In genomic region chr8:121723846-121724245, GRCm38 (mm10) we compare ENCODE assay signal across 25 mouse cellular contexts. TPM values are rescaled to one million over a fixed set of nuclear protein-coding genes. Genes with fewer than 3 reads are reported as not detected.
DNase-seq lines count a peak whose midpoint lies in the region; ATAC-seq lines count a peak whose summit lies in the region.
"Had no signal": no experiment of that assay in that cellular context is flagged by ENCODE, and none has a peak within 500 bp of the region (broad histone marks: within the 10 kb centered on the region; RNA-seq: fewer than 3 reads in every experiment).

No protein-coding gene starts in this region.

- no peaks in the 10 kb centered on the region for H3K4me1 ChIP-seq in embryonic facial prominence, embryonic 13.5 days
- no peaks in the 10 kb centered on the region; the same call in 1 of the 2 replicates for H3K4me1 ChIP-seq in embryonic facial prominence, embryonic 10.5 days
- H3K4me1 ChIP-seq: embryonic facial prominence, embryonic 15.5 days had no signal

- no peak for DNase-seq in embryonic facial prominence, embryonic 10.5 days (ENCODE audit: low spot score)
- DNase-seq in layer of hippocampus, adult 11-12 months (ENCODE audit: low spot score): peak; percentile 48
- DNase-seq in layer of hippocampus, postnatal 10 days (ENCODE audit: low spot score in 2 of 2): no peak
- DNase-seq in layer of hippocampus, adult 9-11 months: peak; percentile 72
- DNase-seq in layer of hippocampus, postnatal 14 days (ENCODE audit: low spot score in 2 of 2): no peak
- DNase-seq: adrenal gland, adult 8-10 months; adrenal gland, postnatal 25 days; cerebellum, adult 11-12 months; cerebellum, adult 8-10 months; cerebellum, postnatal 10 days; cerebellum, postnatal 36 days; embryo, embryonic 11 days; forebrain, postnatal 0 days; gastrocnemius, adult 2 months; gastrocnemius, postnatal 14 days; heart, adult 11 months had no signal

- no peak overlapping the region for H3K9ac ChIP-seq in embryonic facial prominence, embryonic 13.5 days
- H3K9ac ChIP-seq: embryonic facial prominence, embryonic 15.5 days; forebrain, postnatal 0 days; hindbrain, embryonic 13.5 days had no signal

- H3K36me3 ChIP-seq in embryonic facial prominence, embryonic 13.5 days: no peaks in the 10 kb centered on the region
- no peaks in the 10 kb centered on the region for H3K36me3 ChIP-seq in embryonic facial prominence, embryonic 10.5 days (replicated peaks)
- H3K36me3 ChIP-seq: embryonic facial prominence, embryonic 15.5 days; hindbrain, embryonic 13.5 days had no signal

- no peak overlapping the region for H3K4me2 ChIP-seq in embryonic facial prominence, embryonic 13.5 days
- H3K4me2 ChIP-seq: embryonic facial prominence, embryonic 15.5 days; heart, embryonic 11.5 days; hindbrain, embryonic 13.5 days had no signal

- H3K27ac ChIP-seq in embryonic facial prominence, embryonic 13.5 days: no peak overlapping the region
- no peak overlapping the region for H3K27ac ChIP-seq in embryonic facial prominence, embryonic 10.5 days (replicated peaks)
- H3K27ac ChIP-seq: embryonic facial prominence, embryonic 15.5 days; gastrocnemius, adult 2 months; hindbrain, embryonic 13.5 days had no signal

- H3K4me3 ChIP-seq in embryonic facial prominence, embryonic 13.5 days: no peak overlapping the region
- H3K4me3 ChIP-seq in embryonic facial prominence, embryonic 10.5 days: no peak overlapping the region
- H3K4me3 ChIP-seq: embryonic facial prominence, embryonic 15.5 days; gastrocnemius, adult 2 months; hindbrain, embryonic 13.5 days had no signal

- 81% methylated on average over 12 of the region's 12 CpGs for WGBS in embryonic facial prominence, embryonic 13.5 days
- 77% methylated on average over 12 of the region's 12 CpGs for WGBS in embryonic facial prominence, embryonic 10.5 days

- ATAC-seq in embryonic facial prominence, embryonic 13.5 days (ENCODE audit: insufficient number of reproducible peaks, insufficient read depth, low FRiP score, low TSS enrichment, low read depth): 0 out of 2 replicates have a peak, but pooled peaks have one; percentile 10
- ATAC-seq: activated CD4-positive, CD25-positive, alpha-beta regulatory T cell, adult 4 months; forebrain, embryonic 14.5 days; forebrain, postnatal 0 days; hindbrain, embryonic 16.5 days had no signal

- no peaks in the 10 kb centered on the region; the same call in 1 of the 2 replicates for H3K9me3 ChIP-seq in embryonic facial prominence, embryonic 13.5 days
- H3K9me3 ChIP-seq in embryonic facial prominence, embryonic 10.5 days: no peaks in the 10 kb centered on the region
- H3K9me3 ChIP-seq: hindbrain, embryonic 13.5 days had no signal

- H3K27me3 ChIP-seq in embryonic facial prominence, embryonic 13.5 days: peaks cover 35% of the 10 kb centered on the region
- H3K27me3 ChIP-seq in embryonic facial prominence, embryonic 10.5 days (replicated peaks; ENCODE audit: low read depth, poor library complexity, severe bottlenecking): peaks cover 36% of the 10 kb centered on the region

RNA-seq across cellular contexts. Expression of gene Jph3, which starts 5.6 kb away (rescaled TPM):
- polyA plus RNA-seq in embryonic facial prominence, embryonic 13.5 days (2015; fragmentation: Nextera tagmentation; extraction: Ambion mirVana): 2.0 and 2.4 TPM in 2 replicates
- 5.2 and 5.7 TPM in 2 replicates for polyA plus RNA-seq in embryonic facial prominence, embryonic 10.5 days (2016; fragmentation: Nextera tagmentation; extraction: Ambion mirVana)
- 100 to 1,000 TPM; 155 TPM for total RNA-seq in layer of hippocampus, postnatal 10 days (2021)
- total RNA-seq in layer of hippocampus, postnatal 14 days (2021): 100 to 1,000 TPM; 212 to 217 TPM
- total RNA-seq: gastrocnemius, adult 2 months; heart, postnatal 25 days; hematopoietic stem cell, adult 5-6 weeks had no signal

Comparison
In these comparisons a context has a peak if more than half of its experiments do, and no peak if none do; other contexts are left out.
1. DNase-seq: peak in layer of hippocampus, adult 11-12 months (single experiment) and layer of hippocampus, adult 9-11 months (single experiment); none in embryonic facial prominence, embryonic 10.5 days (single experiment), layer of hippocampus, postnatal 10 days (0 of 2) and layer of hippocampus, postnatal 14 days (0 of 2).